Mouse (Mus musculus) forebrain, embryonic 11.5 days (tissue): ENCODE data around the gene Rbm4b. TPM values are rescaled to one million over a fixed set of nuclear protein-coding genes. Genes with fewer than 3 reads are reported as not detected.

Source experiments
- ATAC-seq: fragments of 200-750 bp; cut with Nextera tagmentation; replicated peaks from 2 replicates; pipeline ENCODE4 v1.8.0; 2017; ENCODE audit warnings: moderate TSS enrichment; ENCODE audit not compliant: low FRiP score
- DNase-seq: peaks from one replicate; pipeline ENCODE4 v3.0.0-alpha.2; 2017; ENCODE audit warnings: low spot score
- H3K27ac ChIP-seq: fragments of 300-500 bp; sonication (generic); 2 replicates; pipeline ENCODE4 v1.5.1; 2014; ENCODE audit warnings: low read depth, low read length
- H3K27me3 ChIP-seq: fragments of 300-500 bp; sonication (generic); 2 replicates; pipeline ENCODE4 v1.6.1; 2014; ENCODE audit warnings: mild to moderate bottlenecking, low read length, mixed read lengths; ENCODE audit not compliant: control insufficient read depth, insufficient read depth
- H3K36me3 ChIP-seq: fragments of 300-500 bp; sonication (generic); 2 replicates; pipeline ENCODE4 v1.6.1; 2014; ENCODE audit warnings: mild to moderate bottlenecking, low read length, moderate library complexity, mixed read lengths; ENCODE audit not compliant: control insufficient read depth, insufficient read depth
- H3K4me1 ChIP-seq: fragments of 300-500 bp; sonication (generic); replicated peaks from 2 replicates; pipeline ENCODE4 v1.6.1; 2014; ENCODE audit warnings: low read length, mixed read lengths; ENCODE audit not compliant: control insufficient read depth, insufficient read depth
- H3K4me2 ChIP-seq: fragments of 300-500 bp; sonication (generic); 2 replicates; pipeline ENCODE4 v1.6.1; 2014; ENCODE audit warnings: low read depth, mild to moderate bottlenecking, low read length, moderate library complexity, mixed read lengths; ENCODE audit not compliant: severe bottlenecking
- H3K4me3 ChIP-seq: fragments of 300-500 bp; sonication (generic); 2 replicates; pipeline ENCODE4 v1.5.1; 2014; ENCODE audit warnings: low read depth, low read length
- H3K9ac ChIP-seq: fragments of 300-500 bp; sonication (generic); 2 replicates; pipeline ENCODE4 v1.6.1; 2014; ENCODE audit warnings: low read length
- H3K9me3 ChIP-seq: fragments of 300-500 bp; sonication (generic); 2 replicates; pipeline ENCODE4 v1.6.1; 2016; ENCODE audit warnings: low read length, mixed read lengths; ENCODE audit not compliant: control insufficient read depth
- WGBS: fragments of 180-500 bp; shearing (Covaris S2); extraction: QIAGEN DNeasy Blood & Tissue Kit; methylation state at CpG from one replicate; pipeline ENCODE4 v1.1.7; 2014; 5-methylcytosine and 5-hydroxymethylcytosine counted together
- polyA plus RNA-seq: library from polyadenylated mRNA; unstranded; fragments of >200 nt; fragmentation: Nextera tagmentation; extraction: Ambion mirVana; gene quantifications from 2 replicates; pipeline ENCODE4 v1.2.1, GENCODE M21; 2014

The Rbm4b gene
- 136 and 139 TPM in 2 replicates for polyA plus RNA-seq

DNA sequence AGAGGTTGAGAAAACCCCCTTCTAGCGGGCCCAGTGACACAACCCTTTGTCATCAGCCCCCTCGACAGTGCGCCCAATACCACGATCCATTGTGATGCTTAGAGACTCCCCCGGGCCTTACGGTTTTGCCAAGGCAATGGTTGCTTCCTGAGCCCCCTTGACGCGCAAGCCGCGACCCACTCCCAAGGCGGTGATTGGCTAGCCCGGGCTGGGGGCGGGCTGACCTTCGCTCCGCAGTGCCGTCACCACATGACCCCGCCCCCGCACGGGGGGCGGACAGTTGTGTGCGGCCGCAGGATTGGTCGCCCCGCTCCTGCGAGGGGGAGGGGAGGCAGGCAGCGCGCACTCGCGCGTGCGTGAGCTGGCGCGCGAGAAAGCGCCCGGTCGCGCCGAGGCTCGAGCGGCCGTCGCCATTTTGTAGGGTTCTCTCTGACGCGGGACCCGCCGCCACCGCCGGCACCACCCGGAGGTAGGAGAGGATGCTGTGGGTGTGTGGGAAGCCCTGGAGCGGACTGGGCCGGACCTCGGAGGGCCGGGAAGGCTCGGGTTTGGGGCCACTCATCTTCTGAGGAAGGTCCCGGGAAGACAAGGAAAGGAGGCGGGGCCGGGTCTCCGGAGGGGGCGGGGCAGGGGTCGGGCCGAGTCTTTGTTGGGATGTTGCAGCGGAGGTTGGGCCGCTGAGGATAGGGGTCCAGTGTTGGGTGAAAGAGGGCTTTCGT is at the start of gene Rbm4b:
Gene Rbm4b (plus strand): TSS at position 305 of the 719 bp plus-strand sequence.
- no peaks in the 10 kb centered on the region for H3K9me3 ChIP-seq
- no peaks in the 10 kb centered on the region; the same call in 1 of the 2 replicates for H3K36me3 ChIP-seq
- peak; percentile 97 for ATAC-seq
- peak within 1 kb of the TSS; percentile 95 for H3K27ac ChIP-seq
- under 1% methylated on average over 62 of the region's 65 CpGs for whole genome bisulfite sequencing
- peaks cover 10% of the 10 kb centered on the region; the same call in 1 of the 2 replicates for H3K4me1 ChIP-seq
- H3K9ac ChIP-seq: peak within 1 kb of the TSS; percentile 97
- H3K4me3 ChIP-seq: peak within 1 kb of the TSS; percentile 73
- DNase-seq: peak; percentile 100
- peak within 1 kb of the TSS; percentile 79 for H3K4me2 ChIP-seq
- no peaks in the 10 kb centered on the region for H3K27me3 ChIP-seq

DNA sequence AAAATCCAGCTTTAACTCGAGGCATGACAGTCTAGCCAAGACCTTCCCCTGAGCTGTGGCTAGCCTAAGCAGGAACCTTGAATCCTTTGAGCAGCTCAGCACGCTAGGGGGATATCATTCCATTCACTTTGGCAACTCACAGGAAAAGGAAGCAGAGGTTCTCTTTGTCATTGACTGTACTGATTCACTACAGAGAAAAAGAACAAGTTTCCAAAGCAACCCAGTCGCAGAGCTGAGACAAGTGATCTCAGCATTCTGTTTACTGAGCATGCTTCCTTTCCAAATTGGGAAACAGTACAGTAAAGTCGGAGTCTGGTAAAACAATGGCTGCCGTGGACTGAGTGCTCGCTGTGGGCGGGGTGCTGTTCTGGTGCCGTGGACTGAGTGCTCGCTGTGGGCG is 47.5 kb upstream of the Rbm4b start:
- H3K9ac ChIP-seq: no peak overlapping the region
- 86% methylated on average over 10 of the region's 10 CpGs for WGBS
- peaks cover 3% of the 10 kb centered on the region for H3K27me3 ChIP-seq
- no peak overlapping the region for H3K27ac ChIP-seq
- peaks cover 5% of the 10 kb centered on the region; the same call in 1 of the 2 replicates for H3K4me1 ChIP-seq
- H3K4me2 ChIP-seq: no peak overlapping the region
- H3K9me3 ChIP-seq: no peaks in the 10 kb centered on the region
- DNase-seq (no peak), ATAC-seq (no peak)
- H3K4me3 ChIP-seq: no peak overlapping the region
- no peaks in the 10 kb centered on the region for H3K36me3 ChIP-seq

DNA sequence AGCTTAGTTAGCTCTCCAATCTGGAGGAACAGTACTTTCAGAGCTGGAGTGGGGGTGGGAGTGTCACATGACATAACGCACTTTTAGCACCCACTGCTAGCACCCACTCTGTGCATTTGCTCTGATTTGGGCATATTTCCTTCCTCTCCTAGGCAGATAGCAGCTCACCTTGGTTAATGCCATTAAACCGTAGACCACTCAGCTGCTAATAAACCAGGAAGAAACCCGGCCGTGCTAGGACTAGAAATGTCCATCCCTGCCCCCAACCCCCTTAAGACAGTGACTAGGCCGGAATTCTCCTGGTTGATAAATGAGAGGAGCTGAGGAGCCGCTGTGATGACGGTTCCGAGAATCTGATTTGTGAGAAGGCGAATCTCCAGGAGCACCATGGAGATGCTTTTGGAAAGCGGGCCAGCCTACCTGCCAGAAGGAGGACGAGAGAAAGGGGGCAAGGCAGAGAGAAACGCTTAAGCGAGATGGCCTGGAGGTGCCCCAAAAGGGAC is 45.1 kb upstream of the Rbm4b start, which contains the start of gene Sptbn2:
Gene Sptbn2 (plus strand): TSS at position 70 of the 503 bp plus-strand sequence.
- Histone ChIP-seq H3K9ac (peak within 1 kb of the TSS; percentile 88), H3K9me3 (no peaks in the 10 kb centered on the region), H3K4me1 (peaks cover 5% of the 10 kb centered on the region; the same call in 1 of the 2 replicates), H3K27me3 (peaks cover 3% of the 10 kb centered on the region), H3K27ac (peak within 1 kb of the TSS; percentile 74), H3K4me3 (peak within 1 kb of the TSS; percentile 75), H3K4me2 (peak within 1 kb of the TSS; percentile 92), H3K36me3 (no peaks in the 10 kb centered on the region)
- 10% methylated on average over 13 of the region's 13 CpGs for WGBS
- ATAC-seq: peak; percentile 30; the same call in 1 of the 2 replicates
- no peak for DNase-seq

DNA sequence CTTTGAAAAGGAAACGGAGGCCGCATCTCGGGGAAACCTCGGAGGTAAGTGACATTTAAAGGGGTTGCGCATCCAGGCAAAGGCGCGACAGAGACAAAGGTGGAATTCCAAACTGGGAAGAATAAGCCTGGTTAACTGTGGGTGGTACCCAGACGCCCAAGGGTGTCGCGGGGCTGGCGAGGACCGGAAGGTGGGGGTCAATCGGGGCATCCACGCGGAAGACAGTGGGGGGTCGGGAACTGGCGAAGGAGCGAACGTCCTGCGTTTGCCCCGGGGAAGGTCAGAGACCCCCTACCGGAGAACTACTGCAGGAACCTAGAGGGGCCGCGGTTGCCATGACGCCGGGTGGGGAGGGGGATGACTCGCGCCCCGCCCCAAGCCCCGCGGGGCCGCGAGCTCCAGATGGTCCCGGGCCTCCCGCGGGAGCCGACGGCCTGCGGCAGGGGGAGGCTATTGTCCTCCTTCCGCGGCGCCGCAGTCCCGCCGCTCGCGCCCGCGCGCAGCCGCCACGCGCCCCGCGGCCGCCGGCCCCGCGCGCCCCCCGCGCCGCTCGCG is 44.6 kb upstream of the Rbm4b start:
- Histone ChIP-seq H3K27ac (peak overlapping the region; percentile 74), H3K9me3 (no peaks in the 10 kb centered on the region), H3K27me3 (peaks cover 3% of the 10 kb centered on the region), H3K4me2 (peak overlapping the region; percentile 92), H3K4me1 (peaks cover 5% of the 10 kb centered on the region; the same call in 1 of the 2 replicates), H3K9ac (peak overlapping the region; percentile 88), H3K4me3 (peak overlapping the region; percentile 75), H3K36me3 (no peaks in the 10 kb centered on the region)
- under 1% methylated on average over 49 of the region's 65 CpGs for WGBS
- DNase-seq (peak; percentile 87), ATAC-seq (peak; percentile 67)

DNA sequence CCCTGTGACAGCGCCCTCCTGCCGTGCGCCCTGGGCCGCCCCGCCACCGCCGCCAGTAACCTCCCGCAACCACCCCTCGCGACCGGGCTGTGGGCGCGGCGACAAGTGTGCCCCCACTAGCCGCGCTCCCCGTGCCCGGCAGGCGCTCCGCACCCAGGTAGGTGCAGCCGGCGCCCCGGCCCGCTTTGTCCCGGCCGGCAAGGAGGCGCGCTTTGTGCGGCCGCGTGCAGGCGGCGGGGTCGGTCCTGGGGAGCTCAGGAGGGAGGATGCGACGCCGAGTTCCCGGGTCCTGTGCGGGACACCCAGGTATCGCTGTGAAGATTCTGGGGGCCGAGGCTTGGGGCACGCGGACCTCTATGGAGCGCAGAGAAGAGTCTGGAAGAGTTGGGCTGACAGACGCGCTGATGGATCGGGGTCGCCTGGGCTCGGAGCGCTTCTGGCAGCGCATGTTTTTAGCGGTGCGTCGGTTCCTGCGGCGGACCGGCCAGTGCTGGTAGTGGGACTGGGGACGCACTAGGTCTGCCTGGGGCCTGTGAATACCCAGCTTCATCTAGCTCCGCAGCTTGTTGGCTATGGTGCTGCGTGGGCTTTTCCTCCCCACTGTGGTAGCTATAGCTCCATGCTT is 44.0 kb upstream of the Rbm4b start:
- under 1% methylated on average over 57 of the region's 60 CpGs for WGBS
- H3K4me3 ChIP-seq: peak overlapping the region; percentile 75
- H3K4me2 ChIP-seq: peak overlapping the region; percentile 92
- peak overlapping the region; percentile 65 for H3K27ac ChIP-seq
- H3K9ac ChIP-seq: peak overlapping the region; percentile 88
- H3K36me3 ChIP-seq: no peaks in the 10 kb centered on the region
- H3K9me3 ChIP-seq: no peaks in the 10 kb centered on the region
- DNase-seq (peak; percentile 79), ATAC-seq (peak; percentile 36; the same call in 1 of the 2 replicates)
- peaks cover 3% of the 10 kb centered on the region for H3K27me3 ChIP-seq
- peaks cover 5% of the 10 kb centered on the region; the same call in 1 of the 2 replicates for H3K4me1 ChIP-seq

DNA sequence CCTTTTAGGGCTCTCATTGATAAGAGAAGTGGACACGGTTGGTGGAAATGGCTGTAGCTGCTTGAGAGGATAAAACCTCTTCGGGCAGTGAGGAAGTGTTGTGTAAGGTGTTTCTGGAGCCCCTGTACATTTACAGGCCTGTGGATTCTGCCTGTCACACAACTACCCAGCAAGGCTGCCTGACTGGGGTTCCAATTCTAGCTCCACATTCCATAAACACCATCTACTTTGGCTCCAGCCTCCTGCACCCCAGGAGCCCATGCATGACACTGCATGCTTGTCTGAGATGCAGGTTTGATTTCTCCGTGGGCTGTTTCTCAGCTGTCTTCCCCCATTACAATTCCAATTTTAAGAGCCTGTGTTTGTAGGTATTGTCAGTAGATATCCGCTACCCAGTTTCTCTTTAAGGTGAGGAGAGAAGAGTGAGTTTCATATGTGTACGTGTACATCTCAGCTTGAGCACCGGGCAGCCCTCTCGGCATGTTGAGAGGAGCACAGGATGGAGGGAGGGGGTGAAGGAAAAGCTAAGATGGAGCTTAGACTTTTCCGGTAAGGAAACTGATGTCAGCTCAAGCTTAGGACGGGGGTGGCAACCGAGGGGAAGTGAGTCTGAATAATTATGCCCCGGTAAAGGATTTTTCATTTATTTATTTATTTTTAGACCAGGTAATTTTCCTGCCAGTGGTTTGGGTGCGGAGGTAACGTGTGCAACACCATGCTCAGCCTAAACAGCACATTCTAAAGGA is 43.3 kb upstream of the Rbm4b start:
- ATAC-seq (no peak), DNase-seq (no peak)
- 39% methylated on average over 13 of the region's 13 CpGs for WGBS
- Histone ChIP-seq H3K36me3 (no peaks in the 10 kb centered on the region), H3K27me3 (peaks cover 3% of the 10 kb centered on the region), H3K9ac (peak overlapping the region; percentile 88), H3K27ac (no peak overlapping the region), H3K4me2 (peak overlapping the region; percentile 92), H3K4me1 (peaks cover 5% of the 10 kb centered on the region; the same call in 1 of the 2 replicates), H3K4me3 (peak overlapping the region; percentile 75), H3K9me3 (no peaks in the 10 kb centered on the region)

DNA sequence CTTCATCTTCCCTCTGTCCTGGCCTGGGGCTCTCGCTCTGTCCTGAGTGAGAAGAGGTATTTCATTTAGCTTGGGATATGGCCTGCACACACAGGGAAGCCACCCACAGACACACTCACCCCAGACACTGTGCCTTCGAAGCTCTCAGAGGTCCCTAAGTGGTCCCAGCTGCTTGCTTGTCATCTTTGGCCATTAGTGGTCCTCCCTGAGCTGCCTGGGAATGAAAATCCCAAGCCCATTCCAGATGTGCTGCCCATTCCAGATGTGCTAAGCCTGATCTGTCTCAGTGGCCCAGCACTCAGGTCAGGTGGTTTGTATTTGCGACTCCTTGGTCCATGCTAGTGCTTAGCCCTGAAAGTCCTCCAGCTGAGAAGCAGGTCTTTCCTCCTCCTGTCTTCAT is 42.4 kb upstream of the Rbm4b start:
- Histone ChIP-seq H3K27me3 (peaks cover 3% of the 10 kb centered on the region), H3K27ac (no peak overlapping the region), H3K4me1 (peaks cover 5% of the 10 kb centered on the region; the same call in 1 of the 2 replicates), H3K9me3 (no peaks in the 10 kb centered on the region), H3K4me2 (no peak overlapping the region), H3K36me3 (no peaks in the 10 kb centered on the region), H3K9ac (no peak overlapping the region), H3K4me3 (no peak overlapping the region)
- 62% methylated on average over 3 of the region's 3 CpGs for WGBS
- no peak for DNase-seq
- no peak for ATAC-seq

DNA sequence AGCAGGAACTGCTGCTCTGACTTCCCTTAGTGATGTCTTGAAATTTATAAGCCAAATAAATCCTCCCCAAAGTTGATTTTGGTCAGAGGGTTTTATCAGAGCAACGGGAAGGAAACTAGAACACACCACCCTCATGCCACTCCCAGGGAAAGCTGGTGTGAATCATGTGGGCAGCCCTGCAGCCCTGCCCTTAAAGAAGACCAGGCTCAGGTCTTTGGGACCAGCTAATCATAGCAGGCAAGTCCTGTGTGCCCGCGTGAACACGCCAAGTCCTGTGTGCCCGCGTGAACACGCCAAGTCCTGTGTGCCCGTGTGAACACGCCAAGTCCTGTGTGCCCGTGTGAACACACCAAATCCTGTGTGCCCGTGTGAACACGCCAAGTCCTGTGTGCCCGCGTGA is 39.5 kb upstream of the Rbm4b start:
- peaks cover 8% of the 10 kb centered on the region; the same call in 1 of the 2 replicates for H3K4me1 ChIP-seq
- WGBS: 98% methylated on average over 14 of the region's 14 CpGs
- no peaks in the 10 kb centered on the region for H3K36me3 ChIP-seq
- H3K27ac ChIP-seq: no peak overlapping the region
- ATAC-seq (no peak), DNase-seq (peak; percentile 50)
- H3K9ac ChIP-seq: no peak overlapping the region
- H3K27me3 ChIP-seq: no peaks in the 10 kb centered on the region; the same call in 1 of the 2 replicates
- H3K9me3 ChIP-seq: no peaks in the 10 kb centered on the region
- H3K4me2 ChIP-seq: no peak overlapping the region
- no peak overlapping the region for H3K4me3 ChIP-seq
